Mouse (Mus musculus) megakaryocyte, embryonic 14.5 days (primary cell): ENCODE measurements at regions not wholly inside any gene's neighbourhood (a gene's known extent, or its start where the extent isn't known, plus 50 kb on each side); places are given as distances from the start of the nearest gene placed in this dataset.

Experiments used
- FLI1 ChIP-seq: IDR thresholded peaks from 2 replicates; pipeline ENCODE4 v1.6.1; 2012; ENCODE audit warnings: low read length, inconsistent platforms, mixed read lengths
- GATA1 ChIP-seq: IDR thresholded peaks from 3 replicates; pipeline ENCODE4 v1.6.1; 2012; ENCODE audit warnings: mixed read lengths, low read length, inconsistent platforms, borderline replicate concordance

DNA sequence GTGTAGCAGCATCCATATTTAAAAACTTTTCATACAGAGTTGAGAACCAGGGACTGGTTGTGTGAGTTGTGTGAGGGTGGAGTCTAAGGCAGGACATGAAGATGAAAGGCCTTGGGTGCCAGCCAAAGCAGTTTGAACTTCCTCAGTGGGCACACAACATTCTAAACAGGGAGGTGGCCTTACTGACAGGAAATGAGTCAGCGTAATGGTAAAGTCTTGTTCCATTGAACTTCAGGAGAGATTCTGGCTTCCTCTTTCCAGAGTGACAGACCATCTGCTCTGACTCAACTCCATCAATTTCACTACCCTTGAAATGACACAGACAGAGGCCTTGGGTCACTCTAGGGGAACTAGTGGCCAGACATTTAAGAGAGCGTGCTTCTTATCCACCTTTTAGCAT is 417.2 kb upstream of the Zfp462 start:
- TF ChIP-seq GATA1 (no peak), FLI1 (no peak)
